Mouse (Mus musculus): ENCODE data around the gene Gjc1. TPM values are rescaled to one million over a fixed set of nuclear protein-coding genes. Genes with fewer than 3 reads are reported as not detected.

Gene Gjc1
- 43.2 and 43.6 TPM in 2 replicates for polyA plus RNA-seq (2012; rRNA removed)

GRCm38 (mm10) chr11:102819021-102819782 is at the start of gene Gjc1:
TSS of gene Gjc1 (minus strand) at chr11:102819700.

GRCm38 (mm10) chr11:102835549-102835948 is 16.0 kb upstream of the Gjc1 start, which contains the start of gene Higd1b:
TSS of gene Higd1b (plus strand) at chr11:102835849.

GRCm38 (mm10) chr11:102761309-102762210 is 57.9 kb downstream of the Gjc1 start, which contains the start of gene Adam11:
TSS of gene Adam11 (plus strand) at chr11:102761439.

Other genes starting within 250 kb of the Gjc1 start
- 4.1 and 4.4 TPM in 2 replicates for gene Gm11627, start 240.2 kb downstream of the Gjc1 start, polyA plus RNA-seq (2012; rRNA removed)
- gene Fzd2, start 215.3 kb downstream of the Gjc1 start, polyA plus RNA-seq (2012; rRNA removed): 15.1 and 15.5 TPM in 2 replicates
- 0.03 and 0.05 TPM in 2 replicates for gene Meioc, start 156.0 kb downstream of the Gjc1 start, polyA plus RNA-seq (2012; rRNA removed)
- gene Ccdc43, start 121.9 kb downstream of the Gjc1 start, polyA plus RNA-seq (2012; rRNA removed): 24.7 and 25.2 TPM in 2 replicates
- gene Adam11, start 58.3 kb downstream of the Gjc1 start, polyA plus RNA-seq (2012; rRNA removed): 54.7 and 67.0 TPM in 2 replicates
- gene Higd1b, start 16.1 kb upstream of the Gjc1 start, polyA plus RNA-seq (2012; rRNA removed): 12.6 and 13.5 TPM in 2 replicates
- gene Eftud2, start 61.3 kb upstream of the Gjc1 start, polyA plus RNA-seq (2012; rRNA removed): 91.6 and 93.4 TPM in 2 replicates
- gene Ccdc103, start 61.5 kb upstream of the Gjc1 start, polyA plus RNA-seq (2012; rRNA removed): 1.1 TPM in 2 replicates
- 0.09 TPM in 1 of 2 replicates, not detected in the other for gene Fam187a, start 65.5 kb upstream of the Gjc1 start, polyA plus RNA-seq (2012; rRNA removed)
- 13.6 and 17.7 TPM in 2 replicates for gene Gfap, start 81.2 kb upstream of the Gjc1 start, polyA plus RNA-seq (2012; rRNA removed)
- 3.9 and 4.0 TPM in 2 replicates for gene Kif18b, start 105.4 kb upstream of the Gjc1 start, polyA plus RNA-seq (2012; rRNA removed)
- gene C1ql1, start 127.0 kb upstream of the Gjc1 start, polyA plus RNA-seq (2012; rRNA removed): 10.9 and 12.6 TPM in 2 replicates
- 38.0 and 39.4 TPM in 2 replicates for gene Nmt1, start 208.5 kb upstream of the Gjc1 start, polyA plus RNA-seq (2012; rRNA removed)
- 130 and 153 TPM in 2 replicates for gene Dcakd, start 208.6 kb upstream of the Gjc1 start, polyA plus RNA-seq (2012; rRNA removed)

Measured in central nervous system, embryonic 18 days (tissue).